Mouse (Mus musculus): Measurements from ENCODE around the gene Gm5475.
"Not testable (repeated sequence)": the region's sequence is repeated elsewhere in the genome, so short reads cannot be mapped to it uniquely, and the experiment has no call there.

Gm5475 gene

GRCm38 (mm10) chr15:100421758-100422197 lies at the start of gene Gm5475:
TSS of gene Gm5475 (plus strand) at chr15:100422147.
- DNase-seq (ENCODE audit: low read depth, low spot score): not testable (repeated sequence)

GRCm38 (mm10) chr15:100375066-100375465 lies 46.9 kb upstream of the Gm5475 start:
- peak; percentile 57 for DNase-seq (ENCODE audit: low read depth, low spot score)

GRCm38 (mm10) chr15:100377847-100378505 lies 44.0 kb upstream of the Gm5475 start:
- not testable (repeated sequence) for DNase-seq (ENCODE audit: low read depth, low spot score)

GRCm38 (mm10) chr15:100379658-100380057 lies 42.3 kb upstream of the Gm5475 start:
- DNase-seq (ENCODE audit: low read depth, low spot score): no peak

DNA sequence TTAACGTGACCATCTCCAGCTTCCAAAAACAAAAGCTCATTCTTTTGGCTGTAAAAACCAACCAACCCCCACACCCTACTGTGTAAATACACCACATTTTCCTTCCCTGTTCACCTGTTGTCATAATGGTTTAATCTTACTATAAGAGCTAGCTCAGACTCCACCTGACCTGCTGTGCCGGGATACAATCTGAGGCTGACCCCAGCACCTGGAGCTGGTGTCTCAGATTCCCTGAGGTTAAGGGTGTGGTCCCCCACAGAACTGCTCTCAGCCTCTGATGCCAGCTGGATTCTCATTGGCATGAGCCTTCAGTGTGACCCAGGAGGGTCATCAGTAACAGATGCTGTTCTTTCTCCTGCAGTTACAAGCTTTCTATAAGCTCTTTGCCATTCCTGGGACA lies 41.8 kb upstream of the Gm5475 start:
- DNase-seq (ENCODE audit: low read depth, low spot score): no peak

DNA sequence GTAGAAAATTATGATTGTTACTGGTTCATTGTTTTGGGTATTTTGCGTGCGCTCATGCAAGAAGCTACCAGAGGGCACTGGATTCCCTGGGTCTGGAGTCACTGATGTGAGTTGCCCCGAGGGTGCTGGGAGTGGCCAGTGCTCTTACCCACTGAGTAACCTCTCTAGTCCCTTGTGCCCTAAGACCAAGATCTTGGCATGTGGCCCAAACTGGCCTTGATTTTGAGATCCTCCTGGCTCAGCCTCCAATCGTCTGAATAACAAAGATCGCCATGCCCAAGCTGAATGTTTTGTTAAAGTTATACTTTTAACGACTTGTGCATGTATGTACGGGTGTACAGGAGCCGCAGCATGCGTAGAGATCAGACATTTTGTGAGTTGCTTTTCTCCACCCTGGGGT lies 36.2 kb upstream of the Gm5475 start:
- DNase-seq (ENCODE audit: low read depth, low spot score): no peak

DNA sequence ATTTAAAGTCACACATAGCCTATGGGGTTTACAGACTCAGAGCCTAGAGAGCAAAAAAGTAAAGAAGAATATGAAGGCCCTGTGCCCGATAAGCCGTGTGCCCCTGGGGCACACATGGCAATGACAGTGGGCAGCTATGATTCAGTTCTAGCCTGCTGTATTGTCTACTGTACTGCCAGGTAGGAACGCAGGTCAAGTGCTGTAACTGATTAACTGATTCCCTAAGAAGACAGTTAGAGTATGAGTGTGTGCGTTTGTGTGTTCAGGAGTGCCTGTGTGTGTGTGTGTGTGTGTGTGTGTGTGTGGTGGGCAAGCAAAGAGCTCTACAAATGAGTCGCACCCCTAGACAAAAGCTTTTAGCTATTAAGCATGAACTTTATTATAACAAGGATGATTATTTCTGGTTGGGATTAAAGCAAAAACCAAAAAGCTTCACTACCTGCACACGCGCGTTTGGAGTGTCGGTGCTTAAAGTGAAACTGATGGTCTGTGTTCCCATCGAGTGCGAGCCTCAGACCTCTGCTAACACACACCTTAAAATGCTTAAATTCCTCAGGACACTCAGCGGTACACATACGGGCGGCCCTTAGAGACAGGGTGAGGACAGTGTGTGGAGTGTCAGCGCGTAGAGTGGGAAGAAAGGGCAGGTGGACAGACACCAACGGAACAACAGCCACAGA lies 34.3 kb upstream of the Gm5475 start:
- DNase-seq (ENCODE audit: low read depth, low spot score): no peak

DNA sequence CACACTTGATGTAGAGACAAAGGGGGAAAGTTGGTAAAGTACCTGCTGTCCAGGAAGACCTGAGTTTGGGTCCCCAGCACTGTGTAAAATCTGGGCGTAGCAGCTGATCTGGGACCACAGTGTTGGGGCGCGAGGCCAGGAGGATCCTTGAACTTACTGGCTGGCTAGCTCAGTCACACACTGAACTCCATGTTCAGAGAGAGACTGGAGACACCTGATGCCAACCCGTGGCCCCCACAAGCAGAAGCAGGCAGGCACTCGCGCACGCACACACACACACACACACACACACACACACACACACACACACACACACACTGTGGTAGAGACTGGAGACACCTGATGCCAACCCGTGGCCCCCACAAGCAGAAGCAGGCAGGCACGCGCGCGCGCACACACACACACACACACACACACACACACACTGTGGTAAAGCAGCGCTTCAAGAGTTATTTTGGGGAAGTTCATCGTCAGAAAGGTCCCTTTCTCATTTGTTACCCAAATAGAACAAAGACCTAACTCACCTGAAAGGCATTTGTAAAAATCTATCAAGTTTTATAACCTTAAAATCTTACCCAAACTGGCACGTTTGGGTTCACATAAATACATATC lies 33.6 kb upstream of the Gm5475 start:
- DNase-seq (ENCODE audit: low read depth, low spot score): no peak

DNA sequence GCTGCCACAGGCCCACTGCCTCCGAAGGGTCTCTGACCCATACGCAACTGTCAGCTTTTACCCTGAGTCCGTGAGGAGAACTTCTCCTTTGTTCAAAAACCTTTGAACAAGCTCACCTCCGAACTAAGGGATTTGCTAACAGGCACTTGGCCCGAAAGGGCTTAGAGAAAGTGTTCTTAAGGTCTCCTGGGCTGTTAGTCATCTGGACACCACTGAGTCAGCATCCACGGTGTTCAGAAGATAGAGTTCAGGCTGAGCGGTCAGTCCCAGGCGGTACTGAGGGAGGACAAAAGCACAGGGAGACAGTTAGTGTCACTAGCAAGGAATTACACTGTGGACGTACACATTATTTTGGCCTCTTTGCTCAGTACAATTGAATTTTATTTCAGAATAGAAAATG lies 33.1 kb upstream of the Gm5475 start:
- DNase-seq (ENCODE audit: low read depth, low spot score): no peak

- DNase-seq (ENCODE audit: low read depth, low spot score): no peak
These were observed 30.9 kb upstream of the Gm5475 start for GRCm38 (mm10) chr15:100391066-100391465.

DNA sequence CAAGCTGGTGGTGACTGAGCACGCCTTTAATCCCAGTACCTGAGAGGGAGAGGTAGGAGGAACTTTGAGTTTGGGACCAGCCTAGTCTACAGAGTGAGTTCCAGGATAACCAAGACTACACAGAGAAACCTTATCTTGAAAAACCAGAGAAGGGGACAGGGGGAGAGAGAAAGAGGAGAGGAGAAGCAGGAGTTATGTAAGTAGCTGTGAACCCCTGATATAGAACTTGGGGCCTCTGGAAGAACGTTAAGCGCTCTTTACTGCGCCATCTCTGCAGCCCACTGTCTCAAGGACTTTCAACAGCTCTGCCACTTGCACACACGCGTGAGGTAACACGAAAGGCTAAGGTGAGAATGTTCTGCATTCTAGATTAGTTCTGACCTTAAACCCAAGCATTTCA lies 30.3 kb upstream of the Gm5475 start:
- no peak for DNase-seq (ENCODE audit: low read depth, low spot score)

GRCm38 (mm10) chr15:100393016-100393415 lies 28.9 kb upstream of the Gm5475 start:
- no peak for DNase-seq (ENCODE audit: low read depth, low spot score)

- DNase-seq (ENCODE audit: low read depth, low spot score): no peak
These were observed 26.4 kb upstream of the Gm5475 start for GRCm38 (mm10) chr15:100395561-100395960.

- no peak for DNase-seq (ENCODE audit: low read depth, low spot score)
These were observed 21.2 kb upstream of the Gm5475 start for GRCm38 (mm10) chr15:100400592-100401250.

DNA sequence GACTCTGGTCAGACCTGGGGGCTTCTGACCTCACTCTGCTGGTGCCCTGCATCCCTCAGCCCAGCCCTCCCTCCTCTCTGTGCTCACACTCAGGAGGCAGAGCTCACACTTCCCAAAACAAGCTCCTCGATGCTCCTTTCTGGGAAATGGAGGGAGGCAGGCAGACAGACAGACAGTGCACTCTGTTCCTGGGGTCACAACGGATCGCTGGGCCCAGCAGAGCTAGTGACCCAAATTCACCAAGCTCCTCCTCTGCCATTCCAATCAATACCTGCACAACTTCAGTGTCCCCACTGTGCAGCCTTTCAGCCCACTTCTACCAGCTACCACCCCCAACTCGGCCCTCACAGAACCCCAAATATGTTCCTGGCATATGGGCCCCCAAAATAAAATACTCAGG lies 20.1 kb upstream of the Gm5475 start:
- no peak for DNase-seq (ENCODE audit: low read depth, low spot score)

- no peak for DNase-seq (ENCODE audit: low read depth, low spot score)
These were observed 19.6 kb upstream of the Gm5475 start for GRCm38 (mm10) chr15:100402347-100402746.

DNA sequence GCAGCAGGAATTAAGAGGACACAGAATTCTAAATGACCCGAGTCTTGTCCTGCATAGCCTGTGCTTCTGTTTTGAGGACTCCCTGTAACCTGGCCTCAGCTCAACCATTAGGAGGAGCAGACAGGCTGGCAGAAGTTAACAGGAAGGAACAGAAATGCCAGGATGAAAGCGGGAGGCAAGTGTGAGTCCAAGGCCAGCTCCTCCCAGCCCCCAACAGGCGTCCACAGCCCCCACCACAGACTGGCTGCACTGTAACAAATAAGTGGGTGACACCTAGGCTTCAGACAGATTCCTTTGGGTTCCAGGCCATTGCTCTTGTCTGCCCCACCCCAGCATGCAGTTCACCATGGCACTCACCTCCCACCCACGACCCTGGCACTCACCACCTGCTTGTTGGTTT lies 19.1 kb upstream of the Gm5475 start:
- no peak for DNase-seq (ENCODE audit: low read depth, low spot score)

DNA sequence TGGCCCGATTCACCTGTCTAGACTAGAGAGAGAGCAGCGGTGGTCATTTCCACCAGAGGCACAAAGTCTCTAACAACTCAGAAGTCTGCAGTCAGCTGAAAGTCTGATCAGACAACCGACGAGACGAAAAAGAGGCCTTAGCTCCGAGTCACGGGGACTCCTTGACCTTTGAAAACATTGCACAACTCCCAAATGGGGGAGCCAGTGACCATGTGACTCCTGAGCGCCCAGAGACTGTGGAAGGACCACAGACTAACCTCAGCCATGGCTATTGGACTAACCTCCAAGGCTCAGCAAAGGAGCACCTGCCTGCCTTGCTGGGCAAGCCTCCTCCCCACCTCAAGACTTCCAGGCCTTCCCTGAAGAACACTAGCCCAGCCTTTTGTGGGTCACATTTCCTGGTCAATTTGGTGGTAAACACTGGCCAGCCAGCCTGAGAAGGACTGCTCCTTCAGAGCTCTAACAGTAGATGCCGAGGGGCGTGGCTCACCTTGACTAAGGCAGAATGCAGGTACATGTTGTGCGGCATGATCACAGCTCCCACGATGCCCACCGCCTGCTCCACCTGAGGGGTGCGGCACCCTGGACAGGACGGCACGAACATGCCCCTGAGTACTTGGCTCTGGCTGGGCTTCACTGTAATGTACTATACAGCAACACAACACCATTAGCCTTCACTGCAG lies 18.5 kb upstream of the Gm5475 start:
- DNase-seq (ENCODE audit: low read depth, low spot score): no peak

DNA sequence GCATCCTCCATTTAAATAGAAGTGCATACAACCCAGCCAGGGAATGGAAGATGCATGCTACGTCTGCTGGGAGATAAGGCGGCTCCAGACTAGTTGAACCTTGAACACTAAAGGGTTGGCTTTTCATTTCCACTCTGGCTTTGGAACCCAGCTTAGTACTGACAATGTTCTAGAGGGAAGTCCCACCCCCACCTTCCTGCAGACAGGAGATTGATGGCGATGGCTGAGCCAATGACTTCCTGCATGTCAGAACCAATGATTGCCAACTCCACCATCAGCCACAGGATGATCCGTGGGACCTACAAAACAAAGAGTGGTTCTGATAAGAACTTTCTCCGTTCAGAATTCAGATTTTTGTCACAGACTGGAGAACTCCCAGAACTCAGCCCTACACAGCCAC lies 15.9 kb upstream of the Gm5475 start:
- DNase-seq (ENCODE audit: low read depth, low spot score): peak; percentile 26

- DNase-seq (ENCODE audit: low read depth, low spot score): peak; percentile 49
These were observed 10.9 kb upstream of the Gm5475 start for GRCm38 (mm10) chr15:100410918-100411672.

DNA sequence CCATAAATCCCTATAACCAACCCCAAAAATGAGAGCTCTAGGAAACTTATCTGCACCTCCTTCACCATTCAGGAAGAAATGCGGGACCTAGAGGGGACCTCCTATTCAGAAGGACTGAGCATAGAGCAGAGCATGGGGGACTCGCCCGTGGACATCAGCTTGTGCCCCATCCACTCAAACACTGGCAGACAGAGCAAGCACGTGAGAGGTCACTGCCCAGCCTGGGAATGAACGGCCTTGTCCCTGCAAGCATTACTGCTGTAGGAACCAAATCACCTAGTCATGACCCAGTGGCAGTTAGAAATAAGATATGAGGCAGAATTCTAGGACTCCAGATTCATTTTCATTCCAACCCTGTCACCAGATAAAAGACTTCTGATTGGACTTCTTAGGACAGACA lies 10.2 kb upstream of the Gm5475 start:
- DNase-seq (ENCODE audit: low read depth, low spot score): no peak

All from CD4-positive, CD25-positive, alpha-beta regulatory T cell, adult 2 months (primary cell).